Mouse (Mus musculus): ENCODE measurements around the gene Kcnip3. TPM values are rescaled to one million over a fixed set of nuclear protein-coding genes. Genes with fewer than 3 reads are reported as not detected.

Gene Kcnip3
- polyA plus RNA-seq, 1 experiment from 2014 or later = 1.4 TPM

- Histone ChIP-seq H3K9ac (no peak overlapping the region), H3K36me3 (no peaks in the 10 kb centered on the region), H3K9me3 (no peaks in the 10 kb centered on the region), H3K27ac (replicated peaks) (no peak overlapping the region), H3K4me3 (no peak overlapping the region), H3K4me1 (no peaks in the 10 kb centered on the region), H3K4me2 (no peak overlapping the region), H3K27me3 (replicated peaks) (peaks cover 6% of the 10 kb centered on the region; the same call in 1 of the 2 replicates)
- ATAC-seq (ENCODE audit: extremely low read depth, insufficient number of reproducible peaks, low FRiP score, low TSS enrichment) = no peak
- WGBS = 74% methylated on average over 9 of the region's 9 CpGs
Observed at GRCm38 (mm10) chr2:127514380-127515124, 7.3 kb downstream of the Kcnip3 start.

GRCm38 (mm10) chr2:127513244-127513643, 8.7 kb downstream of the Kcnip3 start:
- no peak overlapping the region for H3K4me3 ChIP-seq
- H3K36me3 ChIP-seq = no peaks in the 10 kb centered on the region
- H3K4me1 ChIP-seq = no peaks in the 10 kb centered on the region
- H3K9ac ChIP-seq = no peak overlapping the region
- no peak overlapping the region for H3K27ac ChIP-seq (replicated peaks)
- H3K4me2 ChIP-seq = no peak overlapping the region
- no peaks in the 10 kb centered on the region for H3K9me3 ChIP-seq
- no peak for ATAC-seq (ENCODE audit: extremely low read depth, insufficient number of reproducible peaks, low FRiP score, low TSS enrichment)
- WGBS = 35% methylated on average over 3 of the region's 3 CpGs
- peaks cover 6% of the 10 kb centered on the region; the same call in 1 of the 2 replicates for H3K27me3 ChIP-seq (replicated peaks)

- H3K27ac ChIP-seq (replicated peaks) = no peak overlapping the region
- H3K4me2 ChIP-seq = no peak overlapping the region
- H3K9me3 ChIP-seq = no peaks in the 10 kb centered on the region
- no peak overlapping the region for H3K9ac ChIP-seq
- ATAC-seq (ENCODE audit: extremely low read depth, insufficient number of reproducible peaks, low FRiP score, low TSS enrichment) = no peak
- H3K27me3 ChIP-seq (replicated peaks) = peaks cover 12% of the 10 kb centered on the region
- no peaks in the 10 kb centered on the region for H3K4me1 ChIP-seq
- no peaks in the 10 kb centered on the region for H3K36me3 ChIP-seq
- H3K4me3 ChIP-seq = no peak overlapping the region
- 31% methylated on average over 4 of the region's 4 CpGs for WGBS
Observed at GRCm38 (mm10) chr2:127511426-127511825, 10.5 kb downstream of the Kcnip3 start.

- H3K4me1 ChIP-seq = no peaks in the 10 kb centered on the region
- H3K36me3 ChIP-seq = no peaks in the 10 kb centered on the region
- WGBS = 59% methylated on average over 7 of the region's 7 CpGs
- ATAC-seq (ENCODE audit: extremely low read depth, insufficient number of reproducible peaks, low FRiP score, low TSS enrichment) = no peak
- H3K27ac ChIP-seq (replicated peaks) = no peak overlapping the region
- no peak overlapping the region for H3K4me3 ChIP-seq
- no peaks in the 10 kb centered on the region for H3K9me3 ChIP-seq
- no peak overlapping the region for H3K9ac ChIP-seq
- H3K4me2 ChIP-seq = no peak overlapping the region
- peaks cover 38% of the 10 kb centered on the region for H3K27me3 ChIP-seq (replicated peaks)
Observed at GRCm38 (mm10) chr2:127507967-127508660, 13.8 kb downstream of the Kcnip3 start.

GRCm38 (mm10) chr2:127507077-127507774, 14.7 kb downstream of the Kcnip3 start:
- ATAC-seq (ENCODE audit: extremely low read depth, insufficient number of reproducible peaks, low FRiP score, low TSS enrichment) = no peak
- Histone ChIP-seq H3K27me3 (replicated peaks) (peaks cover 47% of the 10 kb centered on the region), H3K4me1 (no peaks in the 10 kb centered on the region)

GRCm38 (mm10) chr2:127506131-127506632, 15.7 kb downstream of the Kcnip3 start:
- H3K9ac ChIP-seq = no peak overlapping the region
- WGBS = 73% methylated on average over 6 of the region's 6 CpGs
- no peak for ATAC-seq (ENCODE audit: extremely low read depth, insufficient number of reproducible peaks, low FRiP score, low TSS enrichment)
- H3K27ac ChIP-seq (replicated peaks) = no peak overlapping the region
- H3K4me2 ChIP-seq = no peak overlapping the region
- H3K4me3 ChIP-seq = no peak overlapping the region
- peaks cover 52% of the 10 kb centered on the region for H3K27me3 ChIP-seq (replicated peaks)
- no peaks in the 10 kb centered on the region for H3K4me1 ChIP-seq
- H3K36me3 ChIP-seq = no peaks in the 10 kb centered on the region
- no peaks in the 10 kb centered on the region for H3K9me3 ChIP-seq

More at GRCm38 (mm10) chr2:127507077-127507774, 14.7 kb downstream of the Kcnip3 start:
- Histone ChIP-seq H3K9me3 (no peaks in the 10 kb centered on the region), H3K4me2 (no peak overlapping the region), H3K36me3 (no peaks in the 10 kb centered on the region), H3K4me3 (no peak overlapping the region), H3K27ac (replicated peaks) (no peak overlapping the region), H3K9ac (no peak overlapping the region)
- 29% methylated on average over 7 of the region's 7 CpGs for WGBS

- 41% methylated on average over 4 of the region's 4 CpGs for WGBS
- H3K4me3 ChIP-seq = no peak overlapping the region
- H3K4me2 ChIP-seq = no peak overlapping the region
- H3K36me3 ChIP-seq = no peaks in the 10 kb centered on the region
- ATAC-seq (ENCODE audit: extremely low read depth, insufficient number of reproducible peaks, low FRiP score, low TSS enrichment) = no peak
- H3K27ac ChIP-seq (replicated peaks) = no peak overlapping the region
- H3K4me1 ChIP-seq = no peaks in the 10 kb centered on the region
- H3K27me3 ChIP-seq (replicated peaks) = peaks cover 59% of the 10 kb centered on the region
- no peaks in the 10 kb centered on the region for H3K9me3 ChIP-seq
- no peak overlapping the region for H3K9ac ChIP-seq
Observed at GRCm38 (mm10) chr2:127505196-127505595, 16.7 kb downstream of the Kcnip3 start.

- Histone ChIP-seq H3K4me3 (no peak overlapping the region), H3K9me3 (no peaks in the 10 kb centered on the region), H3K27me3 (replicated peaks) (peaks cover 71% of the 10 kb centered on the region), H3K27ac (replicated peaks) (no peak overlapping the region), H3K9ac (no peak overlapping the region), H3K4me2 (no peak overlapping the region), H3K36me3 (no peaks in the 10 kb centered on the region), H3K4me1 (no peaks in the 10 kb centered on the region)
- no peak for ATAC-seq (ENCODE audit: extremely low read depth, insufficient number of reproducible peaks, low FRiP score, low TSS enrichment)
- 50% methylated on average over 8 of the region's 8 CpGs for WGBS
Observed at GRCm38 (mm10) chr2:127503751-127504549, 17.9 kb downstream of the Kcnip3 start.

GRCm38 (mm10) chr2:127501061-127501460, 20.8 kb downstream of the Kcnip3 start:
- Histone ChIP-seq H3K27ac (replicated peaks) (no peak overlapping the region), H3K4me2 (no peak overlapping the region), H3K9ac (no peak overlapping the region), H3K4me3 (no peak overlapping the region), H3K4me1 (no peaks in the 10 kb centered on the region), H3K27me3 (replicated peaks) (peaks cover 78% of the 10 kb centered on the region), H3K36me3 (no peaks in the 10 kb centered on the region), H3K9me3 (no peaks in the 10 kb centered on the region)
- 48% methylated on average over 7 of the region's 7 CpGs for WGBS
- ATAC-seq (ENCODE audit: extremely low read depth, insufficient number of reproducible peaks, low FRiP score, low TSS enrichment) = no peak

- no peak overlapping the region for H3K4me2 ChIP-seq
- H3K27me3 ChIP-seq (replicated peaks) = peaks cover 68% of the 10 kb centered on the region
- ATAC-seq (ENCODE audit: extremely low read depth, insufficient number of reproducible peaks, low FRiP score, low TSS enrichment) = no peak
- no peak overlapping the region for H3K4me3 ChIP-seq
- H3K27ac ChIP-seq (replicated peaks) = no peak overlapping the region
- no peaks in the 10 kb centered on the region for H3K36me3 ChIP-seq
- H3K9me3 ChIP-seq = no peaks in the 10 kb centered on the region
- H3K4me1 ChIP-seq = no peaks in the 10 kb centered on the region
- WGBS = 68% methylated on average over 8 of the region's 8 CpGs
- no peak overlapping the region for H3K9ac ChIP-seq
Observed at GRCm38 (mm10) chr2:127498750-127499149, 23.1 kb downstream of the Kcnip3 start.

GRCm38 (mm10) chr2:127496321-127496720, 25.6 kb downstream of the Kcnip3 start:
- H3K9me3 ChIP-seq = no peaks in the 10 kb centered on the region
- H3K9ac ChIP-seq = no peak overlapping the region
- peaks cover 52% of the 10 kb centered on the region for H3K27me3 ChIP-seq (replicated peaks)
- H3K4me3 ChIP-seq = no peak overlapping the region
- H3K4me1 ChIP-seq = no peaks in the 10 kb centered on the region
- no peak for ATAC-seq (ENCODE audit: extremely low read depth, insufficient number of reproducible peaks, low FRiP score, low TSS enrichment)
- no peak overlapping the region for H3K27ac ChIP-seq (replicated peaks)
- H3K36me3 ChIP-seq = no peaks in the 10 kb centered on the region
- H3K4me2 ChIP-seq = no peak overlapping the region
- WGBS = 38% methylated on average over 1 of the region's 1 CpGs

Measured in heart, embryonic 13.5 days (tissue).